ENCODE assay signal across 11 mouse cellular contexts in genomic region chr7:44685531-44686402, GRCm38 (mm10). TPM values are rescaled to one million over a fixed set of nuclear protein-coding genes. Genes with fewer than 3 reads are reported as not detected.
DNase-seq lines count a peak whose midpoint lies in the region; ATAC-seq and TF ChIP-seq lines count a peak whose summit lies in the region.
"Had no signal": no experiment of that assay in that cellular context is flagged by ENCODE, and none has a peak within 500 bp of the region (broad histone marks: within the 10 kb centered on the region; RNA-seq: fewer than 3 reads in every experiment).

No protein-coding gene starts in this region.

- H3K27me3 ChIP-seq in neural tube, embryonic 14.5 days (ENCODE audit: control insufficient read depth, insufficient read depth, low read length) = no peaks in the 10 kb centered on the region
- no peaks in the 10 kb centered on the region for H3K27me3 ChIP-seq in lung, embryonic 16.5 days (ENCODE audit: control insufficient read depth, insufficient read depth, low read depth, low read length)
- no peaks in the 10 kb centered on the region for H3K27me3 ChIP-seq in stomach, postnatal 0 days (ENCODE audit: control insufficient read depth, insufficient read depth, low read length)
- H3K27me3 ChIP-seq in kidney, embryonic 15.5 days = no peaks in the 10 kb centered on the region

- H3K4me3 ChIP-seq in neural tube, embryonic 14.5 days (ENCODE audit: low read depth, low read length) = no peak overlapping the region
- H3K4me3 ChIP-seq in lung, embryonic 16.5 days (ENCODE audit: low read length) = no peak overlapping the region
- no peak overlapping the region for H3K4me3 ChIP-seq in stomach, postnatal 0 days (ENCODE audit: low read depth, low read length)
- H3K4me3 ChIP-seq in kidney, embryonic 15.5 days (replicated peaks) = no peak overlapping the region

- 68% methylated on average over 17 of the region's 17 CpGs for WGBS in neural tube, embryonic 14.5 days
- WGBS in lung, embryonic 16.5 days = 37% methylated on average over 16 of the region's 17 CpGs
- 45% methylated on average over 17 of the region's 17 CpGs for WGBS in stomach, postnatal 0 days
- 64% methylated on average over 17 of the region's 17 CpGs for WGBS in kidney, embryonic 15.5 days

- no peak overlapping the region for H3K27ac ChIP-seq in neural tube, embryonic 14.5 days (ENCODE audit: low read depth, low read length)
- peak overlapping the region; percentile 69 for H3K27ac ChIP-seq in lung, embryonic 16.5 days (ENCODE audit: low read length)
- H3K27ac ChIP-seq in stomach, postnatal 0 days (replicated peaks) = no peak overlapping the region
- no peak overlapping the region for H3K27ac ChIP-seq in kidney, embryonic 15.5 days
- H3K27ac ChIP-seq: liver, embryonic 14.5 days had no signal

- no peak overlapping the region for H3K9ac ChIP-seq in neural tube, embryonic 14.5 days (replicated peaks; ENCODE audit: low read depth, low read length)
- no peak overlapping the region for H3K9ac ChIP-seq in lung, embryonic 16.5 days (ENCODE audit: low read length)
- no peak overlapping the region for H3K9ac ChIP-seq in stomach, postnatal 0 days (ENCODE audit: low read length)
- H3K9ac ChIP-seq in kidney, embryonic 15.5 days = no peak overlapping the region
- H3K9ac ChIP-seq: liver, embryonic 14.5 days had no signal

- TF ChIP-seq EP300 in stomach, postnatal 0 days (optimal IDR thresholded peaks at IDR 0.05) = no peak

- TF ChIP-seq CTCF in stomach, postnatal 0 days (IDR thresholded peaks at IDR 0.05; ENCODE audit: low read depth) = no peak

- H3K9me3 ChIP-seq in neural tube, embryonic 14.5 days (ENCODE audit: control insufficient read depth, low read length) = no peaks in the 10 kb centered on the region
- no peaks in the 10 kb centered on the region for H3K9me3 ChIP-seq in lung, embryonic 16.5 days (ENCODE audit: control insufficient read depth, low read length)
- H3K9me3 ChIP-seq in stomach, postnatal 0 days (ENCODE audit: control insufficient read depth, low read length) = no peaks in the 10 kb centered on the region
- H3K9me3 ChIP-seq in kidney, embryonic 15.5 days (replicated peaks) = no peaks in the 10 kb centered on the region

- H3K4me1 ChIP-seq in neural tube, embryonic 14.5 days (ENCODE audit: control insufficient read depth, insufficient read depth, low read length) = no peaks in the 10 kb centered on the region
- peaks cover 12% of the 10 kb centered on the region for H3K4me1 ChIP-seq in lung, embryonic 16.5 days (replicated peaks; ENCODE audit: control insufficient read depth, insufficient read depth, low read length)
- no peaks in the 10 kb centered on the region for H3K4me1 ChIP-seq in stomach, postnatal 0 days (replicated peaks; ENCODE audit: control insufficient read depth, insufficient read depth)
- no peaks in the 10 kb centered on the region for H3K4me1 ChIP-seq in kidney, embryonic 15.5 days

- peak; percentile 72 to 74 for DNase-seq in cerebellum, postnatal 10 days
- no peak for DNase-seq in cerebellum, adult 18-20 months
- DNase-seq in neural tube, embryonic 10.5 days (ENCODE audit: extremely low spot score, low spot score) = no peak
- peak; percentile 62 for DNase-seq in stomach, postnatal 0 days (ENCODE audit: low spot score)
- no peak for DNase-seq in thymus, postnatal 14 days
- DNase-seq: gastrocnemius, postnatal 10 days had no signal

- no peak overlapping the region for H3K4me2 ChIP-seq in neural tube, embryonic 14.5 days (ENCODE audit: low read depth, low read length)
- H3K4me2 ChIP-seq in lung, embryonic 16.5 days (ENCODE audit: low read depth, low read length) = no peak overlapping the region
- H3K4me2 ChIP-seq in stomach, postnatal 0 days (replicated peaks; ENCODE audit: low read depth) = no peak overlapping the region
- H3K4me2 ChIP-seq in kidney, embryonic 15.5 days = no peak overlapping the region

- no peaks in the 10 kb centered on the region for H3K36me3 ChIP-seq in neural tube, embryonic 14.5 days (ENCODE audit: control insufficient read depth, insufficient read depth, low read length)
- H3K36me3 ChIP-seq in lung, embryonic 16.5 days (ENCODE audit: control insufficient read depth, insufficient read depth, low read length) = no peaks in the 10 kb centered on the region
- no peaks in the 10 kb centered on the region for H3K36me3 ChIP-seq in stomach, postnatal 0 days (ENCODE audit: control insufficient read depth, insufficient read depth, low read length)
- H3K36me3 ChIP-seq in kidney, embryonic 15.5 days = no peaks in the 10 kb centered on the region

- ATAC-seq in neural tube, embryonic 14.5 days (ENCODE audit: low read depth) = peak; percentile 49; the same call in 1 of the 2 replicates
- peak; percentile 81 for ATAC-seq in lung, embryonic 16.5 days (ENCODE audit: low read depth)
- ATAC-seq in stomach, postnatal 0 days (ENCODE audit: low FRiP score, low TSS enrichment) = no peak
- ATAC-seq in kidney, embryonic 15.5 days (replicated peaks; ENCODE audit: low FRiP score) = no peak

RNA-seq across cellular contexts. Expression of gene Myh14, which starts 15.1 kb away (rescaled TPM):
- 2.6 and 3.6 TPM in 2 replicates for polyA plus RNA-seq in neural tube, embryonic 14.5 days (2014; fragmentation: Nextera tagmentation; extraction: Ambion mirVana)
- polyA plus RNA-seq in lung, embryonic 16.5 days (2015; fragmentation: Nextera tagmentation; extraction: Ambion mirVana) = 38.8 and 39.4 TPM in 2 replicates
- 28.1 and 28.4 TPM in 2 replicates for polyA plus RNA-seq in stomach, postnatal 0 days (2015; fragmentation: Nextera tagmentation; extraction: Ambion mirVana)
- polyA plus RNA-seq in kidney, embryonic 15.5 days (2015; fragmentation: Nextera tagmentation; extraction: Ambion mirVana) = 1.6 and 2.7 TPM in 2 replicates

RNA-seq across cellular contexts. Expression of gene Izumo2, which starts 22.8 kb away (rescaled TPM):
- polyA plus RNA-seq in neural tube, embryonic 14.5 days (2014; fragmentation: Nextera tagmentation; extraction: Ambion mirVana) = not detected in 2 replicates
- polyA plus RNA-seq in lung, embryonic 16.5 days (2015; fragmentation: Nextera tagmentation; extraction: Ambion mirVana) = not detected in 2 replicates
- not detected in 2 replicates for polyA plus RNA-seq in stomach, postnatal 0 days (2015; fragmentation: Nextera tagmentation; extraction: Ambion mirVana)
- not detected in 2 replicates for polyA plus RNA-seq in kidney, embryonic 15.5 days (2015; fragmentation: Nextera tagmentation; extraction: Ambion mirVana)
- polyA plus RNA-seq: C2C12; liver, embryonic 14.5 days had no signal

Comparison
In these comparisons a context has a peak if more than half of its experiments do, and no peak if none do; other contexts are left out.
1. DNase-seq: peak in cerebellum, postnatal 10 days (2 of 2) and stomach, postnatal 0 days (single experiment); none in cerebellum, adult 18-20 months (0 of 2), neural tube, embryonic 10.5 days (single experiment) and thymus, postnatal 14 days (single experiment).
2. ATAC-seq: peak in neural tube, embryonic 14.5 days (single experiment) and lung, embryonic 16.5 days (single experiment); none in stomach, postnatal 0 days (single experiment) and kidney, embryonic 15.5 days (single experiment).